Mouse (Mus musculus): ENCODE data around the gene Mob3b.
A peak's percentile ranks its signal among the peaks of the same experiment; 100 is the strongest.

Gene Mob3b

GRCm38 (mm10) chr4:35131592-35131991, 25.7 kb downstream of the Mob3b start:
- no peak for TF ChIP-seq GATA4 (IDR thresholded peaks at IDR 0.05; ENCODE audit: insufficient replicate concordance, low read length)

GRCm38 (mm10) chr4:35130411-35130948, 26.8 kb downstream of the Mob3b start:
- TF ChIP-seq GATA4 (IDR thresholded peaks at IDR 0.05; ENCODE audit: insufficient replicate concordance, low read length) = no peak

GRCm38 (mm10) chr4:35127759-35128158, 29.5 kb downstream of the Mob3b start:
- no peak for TF ChIP-seq GATA4 (IDR thresholded peaks at IDR 0.05; ENCODE audit: insufficient replicate concordance, low read length)

DNA sequence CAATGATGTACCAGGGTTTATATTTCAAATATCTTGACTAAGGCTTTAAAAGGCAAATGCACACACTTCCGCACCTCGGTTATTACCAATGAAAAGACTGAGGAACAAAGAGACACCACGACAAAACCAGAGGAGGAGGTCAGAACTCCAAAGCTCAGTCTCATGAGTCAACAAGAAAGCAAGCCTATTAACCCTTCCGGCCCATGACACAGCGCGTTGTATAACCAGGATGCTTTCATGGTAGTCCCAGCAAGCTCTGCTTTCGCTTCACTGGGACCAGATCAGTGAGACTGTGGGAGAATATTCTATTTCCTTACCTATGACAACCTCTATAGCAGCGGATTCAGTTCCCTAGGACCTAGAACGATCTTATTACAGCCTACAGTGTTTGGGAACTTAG, 30.5 kb downstream of the Mob3b start:
- TF ChIP-seq GATA4 (IDR thresholded peaks at IDR 0.05; ENCODE audit: insufficient replicate concordance, low read length) = no peak

- no peak for TF ChIP-seq GATA4 (IDR thresholded peaks at IDR 0.05; ENCODE audit: insufficient replicate concordance, low read length)
Observed at GRCm38 (mm10) chr4:35125299-35125777, 31.9 kb downstream of the Mob3b start.

DNA sequence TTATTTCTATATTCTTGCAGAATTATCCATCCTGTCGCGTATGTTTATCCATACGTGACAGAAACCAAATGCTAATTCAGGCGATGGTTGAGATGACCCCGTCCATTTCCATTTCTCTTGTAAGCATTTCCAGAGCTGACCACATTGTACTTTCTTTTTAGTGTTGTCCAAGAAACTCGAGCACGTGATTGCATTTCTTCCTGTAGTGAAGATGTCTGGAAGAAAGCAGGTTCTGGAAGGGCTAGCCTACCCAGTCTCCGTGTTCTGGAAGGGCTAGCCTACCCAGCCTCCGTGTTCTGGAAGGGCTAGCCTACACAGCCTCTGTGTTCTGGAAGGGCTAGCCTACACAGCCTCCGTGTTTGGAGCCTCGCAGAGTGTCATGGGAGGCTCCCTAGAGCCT, 33.3 kb downstream of the Mob3b start:
- TF ChIP-seq GATA4 (IDR thresholded peaks at IDR 0.05; ENCODE audit: insufficient replicate concordance, low read length) = no peak

- TF ChIP-seq GATA4 (IDR thresholded peaks at IDR 0.05; ENCODE audit: insufficient replicate concordance, low read length) = no peak
Observed at GRCm38 (mm10) chr4:35123087-35123486, 34.2 kb downstream of the Mob3b start.

DNA sequence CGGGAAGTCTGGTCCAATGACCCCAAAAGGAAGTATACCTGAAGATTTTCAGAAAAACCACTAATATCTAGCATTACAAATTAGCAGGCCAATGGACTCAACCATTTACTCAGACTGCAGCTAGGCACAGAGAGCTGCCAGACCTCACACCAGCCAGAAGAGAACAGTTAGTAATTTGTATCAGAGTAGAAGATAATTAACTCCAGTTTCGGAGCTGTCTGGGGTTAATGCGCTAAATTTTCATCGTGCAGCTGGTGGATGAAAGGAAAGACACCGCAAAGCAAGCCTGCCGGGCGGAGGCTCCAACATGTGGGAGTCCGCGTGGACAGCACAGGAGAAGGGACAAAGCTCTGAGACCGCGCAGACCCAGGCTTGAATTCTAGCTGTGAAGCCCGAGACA, 36.2 kb downstream of the Mob3b start:
- TF ChIP-seq GATA4 (IDR thresholded peaks at IDR 0.05; ENCODE audit: insufficient replicate concordance, low read length) = no peak

DNA sequence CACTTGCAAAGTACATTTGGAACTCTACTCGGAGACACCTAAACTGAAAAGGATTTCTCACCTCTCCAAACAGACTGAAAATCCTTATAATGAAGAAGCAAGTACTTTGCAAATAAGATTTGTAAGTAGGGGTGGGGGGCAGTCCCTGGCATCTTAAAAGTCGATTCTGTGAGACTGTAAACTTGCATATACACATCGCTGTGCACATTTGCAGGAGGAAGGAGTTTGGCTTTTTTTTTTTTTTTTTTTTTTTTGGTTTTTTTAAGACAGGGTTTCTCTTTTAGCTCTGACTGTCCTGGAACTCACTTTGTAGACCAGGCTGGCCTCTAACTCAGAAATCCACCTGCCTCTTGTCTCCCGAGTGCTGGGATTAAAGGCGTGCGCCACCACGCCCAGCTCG, 36.7 kb downstream of the Mob3b start:
- no peak for TF ChIP-seq GATA4 (IDR thresholded peaks at IDR 0.05; ENCODE audit: insufficient replicate concordance, low read length)

DNA sequence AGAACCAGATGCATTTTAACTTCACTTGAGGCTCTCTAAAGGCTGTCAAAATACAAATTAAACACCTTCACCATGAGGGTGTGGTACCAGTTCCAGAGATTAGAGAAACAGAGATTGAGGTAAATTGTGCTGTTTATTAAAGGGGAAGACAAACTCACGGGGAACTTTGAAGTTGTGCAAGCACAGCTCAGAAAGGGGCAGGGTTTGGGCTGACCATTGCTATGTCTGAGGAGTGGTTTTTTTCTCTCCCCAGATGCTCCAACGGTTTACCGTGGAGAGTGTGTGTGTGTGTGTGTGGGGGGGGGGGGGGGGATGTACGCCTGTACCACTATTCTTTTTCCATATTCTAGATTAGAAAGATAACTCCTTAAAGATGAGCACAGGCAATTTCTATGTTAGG, 37.1 kb downstream of the Mob3b start:
- no peak for TF ChIP-seq GATA4 (IDR thresholded peaks at IDR 0.05; ENCODE audit: insufficient replicate concordance, low read length)

- no peak for TF ChIP-seq GATA4 (IDR thresholded peaks at IDR 0.05; ENCODE audit: insufficient replicate concordance, low read length)
Observed at GRCm38 (mm10) chr4:35118851-35119250, 38.4 kb downstream of the Mob3b start.

- TF ChIP-seq GATA4 (IDR thresholded peaks at IDR 0.05; ENCODE audit: insufficient replicate concordance, low read length) = no peak
Observed at GRCm38 (mm10) chr4:35117144-35117543, 40.1 kb downstream of the Mob3b start.

DNA sequence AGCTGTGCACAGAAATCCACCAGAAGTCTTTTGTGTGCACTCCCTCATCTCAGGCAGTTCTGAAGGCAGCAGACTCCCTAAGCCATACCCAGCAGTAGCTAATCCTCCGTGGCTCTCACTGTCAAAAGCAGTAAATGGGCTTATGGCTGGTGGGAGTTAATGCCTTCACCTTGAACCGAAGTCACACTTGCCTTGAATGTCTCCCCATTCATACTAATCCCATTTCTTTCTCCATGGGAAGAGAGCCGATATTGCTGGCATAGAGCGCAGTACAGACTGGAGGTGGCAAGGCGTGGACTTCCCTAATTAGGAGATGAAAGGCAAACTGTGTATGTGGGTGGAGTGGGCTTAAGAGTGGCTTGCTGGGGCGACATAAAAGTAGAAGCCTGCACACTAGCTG, 41.4 kb downstream of the Mob3b start:
- no peak for TF ChIP-seq GATA4 (IDR thresholded peaks at IDR 0.05; ENCODE audit: insufficient replicate concordance, low read length)

GRCm38 (mm10) chr4:35114950-35115349, 42.3 kb downstream of the Mob3b start:
- no peak for TF ChIP-seq GATA4 (IDR thresholded peaks at IDR 0.05; ENCODE audit: insufficient replicate concordance, low read length)

DNA sequence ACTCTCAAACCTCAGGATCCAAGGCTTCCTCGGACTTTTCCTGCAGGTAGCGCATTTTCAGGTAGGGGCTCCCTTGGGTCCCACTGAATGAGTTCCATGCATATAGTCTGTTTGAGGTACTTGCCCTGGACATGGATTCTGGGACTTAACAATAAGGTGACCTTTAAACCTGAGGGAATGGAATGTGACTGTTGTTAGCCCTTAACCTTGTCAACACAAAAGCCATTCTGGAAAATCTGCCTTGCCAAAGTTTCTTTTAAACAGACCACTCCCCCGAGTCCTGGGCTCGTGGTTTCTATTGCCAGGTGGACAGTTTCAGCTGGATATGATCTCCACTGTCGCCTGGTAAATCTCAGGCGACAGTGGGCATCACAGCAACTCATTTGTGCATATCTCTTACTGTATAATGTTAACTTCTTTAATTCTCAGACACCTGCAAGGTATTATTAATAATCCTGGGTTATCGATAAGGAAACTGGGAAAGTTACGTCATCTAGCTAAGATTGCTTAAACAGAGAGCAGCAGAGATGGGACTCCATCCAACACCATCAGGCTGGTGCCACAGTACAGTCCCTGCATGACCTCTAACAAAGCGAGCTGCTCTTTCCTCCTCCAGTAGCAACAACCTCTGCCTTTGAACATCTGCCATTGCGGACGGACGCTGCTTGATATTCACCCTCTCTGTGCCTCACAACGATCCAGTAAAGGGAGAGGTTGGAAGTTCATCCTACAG, 43.6 kb downstream of the Mob3b start:
- peak; percentile 56; the same call in 1 of the 2 replicates for TF ChIP-seq GATA4 (IDR thresholded peaks at IDR 0.05; ENCODE audit: insufficient replicate concordance, low read length)

GRCm38 (mm10) chr4:35112452-35112851, 44.8 kb downstream of the Mob3b start:
- no peak for TF ChIP-seq GATA4 (IDR thresholded peaks at IDR 0.05; ENCODE audit: insufficient replicate concordance, low read length)
